Mouse (Mus musculus) cerebellum, adult 11-12 months (tissue): ENCODE data around the gene Flvcr1.

Source experiments
- DNase-seq: peaks from one replicate; pipeline ENCODE4 v3.0.0; 2022

Gene Flvcr1

GRCm38 (mm10) chr1:190978511-190979073 is 47.4 kb downstream of the Flvcr1 start:
- no peak for DNase-seq

- no peak for DNase-seq
These were observed 48.0 kb downstream of the Flvcr1 start for GRCm38 (mm10) chr1:190978001-190978400.

DNA sequence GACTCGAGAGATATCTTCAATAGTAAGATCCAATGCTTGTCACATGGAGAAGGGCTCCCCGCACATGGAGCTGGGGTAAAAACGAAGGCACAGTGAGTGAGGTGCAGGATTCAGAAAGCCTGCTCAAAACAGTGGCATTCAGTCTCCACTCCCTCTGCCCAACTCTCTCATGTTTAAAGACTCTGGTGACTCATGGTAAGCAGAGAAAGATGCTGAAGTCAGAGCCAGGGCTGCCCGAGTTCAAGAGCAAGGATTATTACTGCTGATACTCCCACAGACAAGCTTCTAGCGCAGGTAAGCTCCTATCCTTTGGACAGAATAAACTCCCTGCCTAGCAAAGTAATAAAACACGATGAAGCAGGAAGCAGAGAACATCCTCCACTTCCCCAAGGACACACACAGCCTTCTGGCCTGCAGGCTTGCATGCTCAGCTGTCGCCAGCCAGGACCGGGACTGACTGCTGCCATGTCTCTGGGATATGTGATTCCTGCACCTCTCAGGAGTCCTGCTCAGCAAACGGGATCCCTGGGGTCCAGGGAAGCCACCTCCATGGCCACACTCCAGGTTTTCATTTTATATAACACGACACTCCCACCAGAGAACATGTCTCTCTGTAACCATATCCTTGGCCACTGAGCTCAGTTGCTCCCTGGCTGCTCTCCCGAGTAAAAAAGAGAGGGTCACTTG is 48.9 kb downstream of the Flvcr1 start:
- no peak for DNase-seq

DNA sequence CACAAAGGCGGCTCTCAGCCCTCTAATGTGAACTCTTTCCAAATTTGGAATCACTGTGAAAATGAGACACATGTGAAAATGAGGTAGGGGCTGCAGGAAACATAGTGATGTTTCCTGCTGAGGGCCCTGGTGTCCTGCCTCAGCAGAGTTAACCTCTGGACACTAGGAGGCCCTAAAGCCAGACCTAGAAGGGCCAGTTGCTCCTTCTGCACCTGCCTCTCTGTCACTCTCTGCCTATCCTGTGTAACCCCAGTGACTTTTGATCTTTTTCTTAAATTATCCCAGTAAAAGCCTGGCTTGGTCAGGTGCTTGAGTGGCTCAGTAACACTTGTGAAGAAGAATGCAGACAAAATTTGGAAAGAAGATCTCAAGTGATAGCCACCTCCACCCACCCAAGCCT is 51.1 kb downstream of the Flvcr1 start:
- DNase-seq, result no peak

GRCm38 (mm10) chr1:190974191-190974590 is 51.8 kb downstream of the Flvcr1 start:
- DNase-seq, result no peak

GRCm38 (mm10) chr1:190972612-190973192 is 53.3 kb downstream of the Flvcr1 start:
- DNase-seq, result no peak

DNA sequence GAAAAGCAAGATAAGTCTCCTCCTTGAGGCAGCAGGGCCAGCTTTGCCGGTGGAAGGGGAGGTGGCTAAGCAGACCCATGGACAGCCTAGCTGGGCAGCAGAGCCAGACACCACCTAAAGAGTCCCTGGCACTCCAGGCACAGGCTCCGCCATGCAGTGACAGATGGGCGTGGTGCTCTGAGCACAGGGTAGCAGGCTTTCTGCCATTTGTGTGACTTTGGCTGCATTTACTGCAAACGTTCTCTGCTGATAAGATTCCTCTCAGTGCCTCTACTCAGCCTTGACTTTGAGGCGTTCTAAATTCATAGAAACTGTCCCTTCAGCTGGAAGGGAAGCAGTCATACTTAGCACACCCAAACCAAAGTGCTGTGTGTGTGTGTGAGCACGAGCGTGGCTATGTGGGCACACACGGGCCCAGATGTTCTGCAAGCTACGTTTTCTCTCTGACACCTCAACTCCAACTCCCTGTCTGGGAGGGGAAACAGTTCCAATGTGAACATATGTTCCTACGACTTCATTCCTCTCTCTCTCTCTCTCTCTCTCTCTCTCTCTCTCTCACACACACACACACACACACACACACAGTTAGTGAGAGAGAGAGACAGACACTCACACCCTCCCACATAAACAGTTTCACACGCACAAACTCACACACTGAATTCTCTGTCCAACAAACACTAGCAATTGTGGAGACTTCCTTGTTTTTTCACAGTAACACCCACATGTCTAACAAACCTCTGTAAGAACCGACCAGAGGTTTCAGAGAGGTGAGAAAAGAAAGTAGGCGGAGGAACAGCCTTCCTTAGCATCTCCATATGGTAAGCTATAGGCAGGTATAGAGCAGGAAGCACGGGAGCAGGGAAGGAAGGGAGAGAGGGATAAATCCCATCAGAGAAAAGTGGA is 54.0 kb downstream of the Flvcr1 start:
- peak; percentile 36 for DNase-seq

- no peak for DNase-seq
These were observed 57.9 kb downstream of the Flvcr1 start for GRCm38 (mm10) chr1:190968010-190968409.

DNA sequence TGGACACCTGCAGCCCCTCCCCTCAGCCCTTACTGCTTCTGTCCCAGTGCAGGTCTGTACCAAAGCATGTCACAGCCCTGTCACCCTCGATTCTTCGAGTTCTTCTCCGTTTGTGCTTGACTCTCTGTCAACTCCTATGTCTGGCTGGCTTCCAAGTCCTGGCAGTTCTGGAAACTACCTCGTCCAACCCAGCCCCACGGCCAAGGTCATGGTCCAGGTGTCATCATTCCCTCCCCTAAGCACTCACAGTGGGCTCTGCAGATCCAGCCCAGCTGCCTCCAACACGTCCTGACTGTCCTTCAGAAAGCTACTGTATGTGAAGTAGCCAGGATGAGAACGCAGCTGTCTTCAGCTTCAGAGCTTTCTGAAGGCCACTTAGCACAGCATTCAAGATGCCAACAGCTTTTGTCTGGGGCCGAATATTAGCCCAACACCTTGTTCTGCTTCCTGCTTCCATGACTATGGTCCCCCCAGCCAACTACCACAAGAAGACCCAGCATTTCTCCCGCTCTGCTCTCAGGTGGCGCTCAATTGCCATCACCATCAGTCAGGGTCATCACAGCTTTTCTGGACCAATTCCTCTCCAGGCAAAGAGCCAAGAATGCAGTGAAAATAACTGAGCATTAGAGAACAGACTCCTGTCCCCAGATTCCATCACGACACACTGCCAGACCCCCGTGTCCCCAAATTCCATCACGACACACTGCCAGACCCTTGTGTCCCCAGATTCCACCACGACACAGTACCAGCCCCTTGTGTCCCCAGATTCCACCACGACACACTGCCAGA is 60.8 kb downstream of the Flvcr1 start:
- DNase-seq, result no peak

DNA sequence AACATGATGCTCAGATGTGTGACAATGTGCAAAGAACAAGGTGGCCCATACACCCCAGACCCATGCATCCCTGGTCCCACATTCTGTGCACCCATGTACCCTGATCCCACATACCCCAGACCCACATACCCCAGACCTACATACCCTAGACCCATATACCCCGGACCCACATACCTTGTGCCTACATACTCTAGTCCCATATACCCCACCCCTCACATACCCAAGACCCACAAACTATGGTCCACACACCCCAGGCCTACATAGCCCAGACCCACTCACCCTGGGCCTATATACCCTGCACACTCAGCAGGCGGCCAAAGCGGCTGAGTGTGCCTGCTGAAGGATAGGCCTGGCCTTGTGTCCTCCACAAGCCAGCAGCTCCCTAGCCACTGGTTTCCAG is 63.2 kb downstream of the Flvcr1 start:
- DNase-seq, result no peak

DNA sequence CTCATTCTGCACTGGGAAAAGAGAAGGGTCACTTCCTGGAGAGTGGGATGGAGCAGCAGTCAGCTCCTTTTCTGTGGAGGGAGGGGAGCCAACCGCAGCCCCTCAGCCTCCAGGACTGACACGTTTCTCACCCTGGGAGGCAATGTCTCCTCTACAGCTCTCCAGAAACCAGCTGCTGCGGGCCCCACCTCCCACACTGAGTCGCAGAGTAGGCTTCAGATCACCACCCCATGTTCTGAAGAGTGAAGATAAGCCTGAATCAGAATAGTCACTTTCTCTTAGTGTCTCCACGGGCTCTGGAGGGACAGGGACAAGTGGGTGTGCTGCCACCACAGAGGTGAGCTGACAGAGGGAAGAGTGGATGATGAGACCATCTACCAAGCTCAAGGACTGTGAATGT is 67.1 kb downstream of the Flvcr1 start:
- DNase-seq, result no peak
